In the genomic region with DNA sequence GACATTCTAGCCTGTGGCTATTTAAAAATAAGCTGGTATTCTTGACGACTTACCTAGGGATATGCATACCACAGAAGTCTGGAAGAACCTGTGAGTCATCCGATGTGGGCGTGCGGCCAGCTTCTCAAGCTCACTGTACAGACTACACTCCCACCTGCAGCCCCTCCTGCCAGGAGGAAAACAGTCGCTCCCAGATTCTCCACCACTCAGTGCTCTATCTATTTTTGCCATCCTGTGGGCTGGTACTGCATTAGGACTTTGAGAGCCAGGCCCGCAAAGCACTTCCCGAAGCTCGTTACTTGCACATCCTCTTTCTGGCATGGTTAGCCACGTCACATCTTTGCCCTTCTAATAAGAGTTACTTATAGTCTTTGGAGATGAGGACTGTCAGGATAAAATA, we compare ENCODE assay signal across 10 mouse cellular contexts. TPM values are rescaled to one million over a fixed set of nuclear protein-coding genes. Genes with fewer than 3 reads are reported as not detected.
A peak's percentile ranks its signal among the peaks of the same experiment; 100 is the strongest.
DNase-seq lines count a peak whose midpoint lies in the region; ATAC-seq and TF ChIP-seq lines count a peak whose summit lies in the region.
"Had no signal": no experiment of that assay in that cellular context is flagged by ENCODE, and none has a peak within 500 bp of the region (broad histone marks: within the 10 kb centered on the region; RNA-seq: fewer than 3 reads in every experiment).

No protein-coding gene starts in this region.

- intact Hi-C loops in left cerebral cortex, postnatal 36 days (cut with DNase I), result loop anchor here (1.0 kb wide), 1 partner anchor 36 kb away; no protein-coding TSS in a partner anchor

- no peak overlapping the region for H3K4me2 ChIP-seq in liver, postnatal 0 days (ENCODE audit: low read depth, low read length)
- no peak overlapping the region for H3K4me2 ChIP-seq in midbrain, embryonic 14.5 days (ENCODE audit: low read length)

- no peak overlapping the region for H3K4me3 ChIP-seq in liver, postnatal 0 days (ENCODE audit: low read depth, low read length)
- H3K4me3 ChIP-seq in midbrain, embryonic 14.5 days (replicated peaks; ENCODE audit: low read depth, low read length), result no peak overlapping the region
- H3K4me3 ChIP-seq: heart, adult 2 months had no signal

- ATAC-seq in liver, postnatal 0 days, result no peak
- no peak for ATAC-seq in midbrain, embryonic 14.5 days (ENCODE audit: low FRiP score, low TSS enrichment)

- no peak overlapping the region for H3K9ac ChIP-seq in liver, postnatal 0 days (replicated peaks)
- H3K9ac ChIP-seq in midbrain, embryonic 14.5 days (replicated peaks; ENCODE audit: low read length), result no peak overlapping the region

- peaks cover 46% of the 10 kb centered on the region for H3K36me3 ChIP-seq in liver, postnatal 0 days (replicated peaks; ENCODE audit: insufficient read depth, low read length)
- H3K36me3 ChIP-seq in midbrain, embryonic 14.5 days (ENCODE audit: control insufficient read depth, insufficient read depth, low read length), result peaks cover 40% of the 10 kb centered on the region

- H3K27ac ChIP-seq in liver, postnatal 0 days (ENCODE audit: low read depth), result no peak overlapping the region
- H3K27ac ChIP-seq in midbrain, embryonic 14.5 days (replicated peaks; ENCODE audit: low read depth, low read length), result no peak overlapping the region

- no peak for TF ChIP-seq CTCF in liver, postnatal 0 days (IDR thresholded peaks at IDR 0.05; ENCODE audit: low read depth)

- no peaks in the 10 kb centered on the region for H3K4me1 ChIP-seq in liver, postnatal 0 days (ENCODE audit: insufficient read depth)
- no peaks in the 10 kb centered on the region for H3K4me1 ChIP-seq in midbrain, embryonic 14.5 days (ENCODE audit: control insufficient read depth, insufficient read depth, low read length)

- no peaks in the 10 kb centered on the region for H3K9me3 ChIP-seq in liver, postnatal 0 days (ENCODE audit: low read length)
- no peaks in the 10 kb centered on the region for H3K9me3 ChIP-seq in midbrain, embryonic 14.5 days (ENCODE audit: control insufficient read depth, low read length)

- 73% methylated on average over 9 of the region's 9 CpGs for WGBS in liver, postnatal 0 days (ENCODE audit: insufficient replicate concordance)
- WGBS in midbrain, embryonic 14.5 days, result 90% methylated on average over 9 of the region's 9 CpGs

- peak; percentile 29 for DNase-seq in adrenal gland, adult 2 months
- DNase-seq in adrenal gland, adult 8-10 months, result no peak
- DNase-seq in 3134 (ENCODE audit: extremely low read depth, insufficient read length, low spot score) (peak; percentile 14), liver (no peak)
- peak; percentile 65 to 68 for DNase-seq in cerebellum, postnatal 36 days
- DNase-seq in left cerebral cortex, postnatal 36 days (ENCODE audit: low spot score in 2 of 2), result peak; percentile 86 to 88
- DNase-seq in liver, postnatal 0 days, result no peak
- no peak for DNase-seq in midbrain, embryonic 14.5 days

- TF ChIP-seq EP300 in liver, postnatal 0 days (IDR thresholded peaks at IDR 0.05; ENCODE audit: low read depth), result no peak

- no peaks in the 10 kb centered on the region for H3K27me3 ChIP-seq in liver, postnatal 0 days (ENCODE audit: insufficient read depth, low read length)
- H3K27me3 ChIP-seq in midbrain, embryonic 14.5 days (ENCODE audit: control insufficient read depth, insufficient read depth, low read length), result no peaks in the 10 kb centered on the region

RNA-seq across cellular contexts. Expression of a gene that starts 32.9 kb away (rescaled TPM):
- total RNA-seq in adrenal gland, adult 2 months (2021), result 10 to 100 TPM; 13.0 to 13.8 TPM
- 3.7 and 5.0 TPM in 2 replicates for polyA plus RNA-seq in adrenal gland, adult 2 months (2012; rRNA removed)
- 10 to 100 TPM; 17.0 to 25.7 (median 19.9) TPM for total RNA-seq in adrenal gland, adult 8-10 months (2022)
- 10 to 100 TPM; 49.1 to 49.3 TPM for total RNA-seq in left cerebral cortex, postnatal 36 days (2021)
- polyA plus RNA-seq in liver, postnatal 0 days (2015; fragmentation: Nextera tagmentation; extraction: Ambion mirVana), result 2.5 and 2.8 TPM in 2 replicates
- polyA plus RNA-seq in midbrain, embryonic 14.5 days (2014; fragmentation: Nextera tagmentation; extraction: Ambion mirVana), result 6.4 and 6.7 TPM in 2 replicates

RNA-seq across cellular contexts. Expression of a gene that starts 58.6 kb away (rescaled TPM):
- not detected for total RNA-seq in adrenal gland, adult 2 months (2021)
- 0.33 TPM in 1 of 2 replicates, not detected in the other for polyA plus RNA-seq in adrenal gland, adult 2 months (2012; rRNA removed)
- not detected for total RNA-seq in adrenal gland, adult 8-10 months (2022)
- under 1 TPM in 1 of 2 experiments, not detected in 1; 0.70 TPM for total RNA-seq in left cerebral cortex, postnatal 36 days (2021)
- not detected in 2 replicates for polyA plus RNA-seq in liver, postnatal 0 days (2015; fragmentation: Nextera tagmentation; extraction: Ambion mirVana)
- polyA plus RNA-seq in midbrain, embryonic 14.5 days (2014; fragmentation: Nextera tagmentation; extraction: Ambion mirVana), result not detected in 2 replicates
- polyA plus RNA-seq: C2C12 had no signal

Comparison
In these comparisons a context has a peak if more than half of its experiments do, and no peak if none do; other contexts are left out.
1. DNase-seq: peak in adrenal gland, adult 2 months (single experiment), 3134 (single experiment), cerebellum, postnatal 36 days (2 of 2) and left cerebral cortex, postnatal 36 days (2 of 2); none in adrenal gland, adult 8-10 months (single experiment), liver, postnatal 0 days (single experiment), midbrain, embryonic 14.5 days (single experiment) and liver (single experiment).